Mouse (Mus musculus): ENCODE measurements around the gene Wdr61. TPM values are rescaled to one million over a fixed set of nuclear protein-coding genes. Genes with fewer than 3 reads are reported as not detected.

Wdr61 gene
- total RNA-seq (2023), result 44.9 TPM

DNA sequence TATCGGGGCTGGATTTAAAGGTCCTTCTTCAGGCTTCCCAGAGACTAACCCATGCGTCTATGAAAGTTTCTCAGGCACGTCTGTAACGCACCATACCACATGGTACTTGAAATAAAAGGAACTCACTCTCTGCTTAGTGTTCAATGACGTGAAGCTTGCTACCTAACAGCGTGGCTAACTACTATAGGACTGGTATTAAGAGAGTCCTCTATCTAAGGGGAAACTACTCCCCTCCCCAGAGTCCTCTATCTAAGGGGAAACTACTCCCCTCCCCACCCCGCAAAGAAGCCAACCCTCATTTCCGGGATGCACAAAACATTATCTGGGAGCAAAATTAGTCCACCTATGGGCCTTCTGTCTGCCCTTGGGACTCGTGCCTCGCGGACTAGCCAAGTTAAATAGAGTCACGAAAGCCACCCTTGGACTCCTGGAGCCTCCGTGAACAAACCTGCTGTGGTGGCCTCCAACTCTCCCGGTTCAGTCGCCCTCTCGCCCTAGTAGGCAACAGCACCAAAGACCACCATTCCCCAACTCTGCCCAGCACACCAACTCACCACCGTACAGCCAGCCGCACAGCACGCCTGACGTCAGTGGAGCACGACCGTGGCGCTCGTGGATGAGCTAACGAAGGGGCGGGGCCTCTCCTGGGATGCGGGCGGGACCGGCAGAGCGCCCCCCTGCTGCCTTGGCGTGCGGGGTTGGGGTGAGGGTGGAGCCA is at the start of gene Wdr61:
Wdr61 (minus strand) TSS at position 599 of the 718 bp plus-strand sequence.

DNA sequence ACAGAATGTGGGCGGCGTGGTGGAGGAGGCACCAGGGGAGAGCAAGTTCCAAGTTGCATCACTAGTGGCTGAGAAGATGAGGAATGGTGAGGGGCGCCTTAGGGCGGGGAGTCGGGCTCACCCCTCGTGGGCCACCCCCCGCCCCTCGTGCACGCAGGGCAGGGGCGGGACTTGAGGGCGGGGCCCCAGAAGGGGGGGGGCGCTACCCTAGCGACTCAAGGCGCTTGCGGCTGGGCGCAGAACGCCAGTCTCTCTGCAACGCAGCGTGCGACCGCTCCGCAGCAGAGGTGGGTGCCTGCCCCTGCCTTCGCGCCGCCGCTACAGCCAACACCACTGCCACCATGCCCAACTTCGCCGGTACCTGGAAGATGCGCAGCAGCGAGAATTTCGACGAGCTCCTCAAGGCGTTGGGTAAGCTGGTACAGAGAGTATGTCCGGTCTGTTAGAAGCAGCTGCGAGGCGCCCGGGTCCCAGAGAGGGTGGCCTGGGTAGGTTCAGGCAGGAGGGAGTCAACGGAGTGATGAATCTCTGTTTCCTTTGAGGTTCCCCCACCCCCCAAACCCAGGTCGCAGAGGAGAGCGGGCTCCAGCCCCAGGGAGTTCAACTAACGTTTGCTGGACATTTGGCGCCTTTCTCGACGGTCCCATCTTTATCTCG is 30.4 kb upstream of the Wdr61 start, which contains the start of gene Crabp1:
Crabp1 (plus strand) TSS at position 188 of the 657 bp plus-strand sequence.

DNA sequence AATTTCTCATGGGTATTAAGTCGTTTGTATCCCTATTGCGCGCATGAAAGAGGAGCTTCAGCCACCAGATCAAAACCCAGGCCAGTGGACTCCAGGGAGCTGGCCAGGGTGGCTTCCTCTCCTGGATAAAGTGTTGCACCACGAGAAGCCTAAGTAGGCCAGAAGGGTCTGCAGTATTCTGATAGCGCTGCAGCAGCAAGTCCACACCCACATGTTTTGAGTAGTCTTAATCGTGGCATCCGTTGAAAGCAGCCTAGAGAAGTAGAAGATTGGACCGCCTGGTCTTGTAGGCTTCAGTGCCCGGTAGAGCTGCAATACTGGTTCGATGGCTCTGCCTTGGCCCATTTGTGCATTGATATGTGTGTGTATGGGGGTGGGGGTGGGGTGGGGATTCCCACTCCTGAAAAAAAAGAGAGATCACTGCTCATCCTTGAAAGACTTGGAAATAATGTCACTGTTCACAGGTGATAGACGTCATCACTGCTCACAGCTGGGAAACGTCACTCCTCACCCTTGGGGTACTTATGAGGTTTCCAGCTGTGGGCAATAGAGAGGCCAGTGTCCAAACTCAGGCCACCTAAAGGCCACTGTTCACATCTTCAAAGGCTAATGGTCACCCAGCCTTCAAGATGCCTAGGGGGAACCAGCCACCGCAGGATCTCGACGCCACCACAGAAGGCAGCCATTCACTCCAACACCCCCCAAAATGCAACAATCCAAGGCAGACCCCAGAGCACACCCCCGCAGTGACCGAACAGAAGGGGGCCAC is 35.8 kb downstream of the Wdr61 start, which contains the start of gene Dnaja4:
Dnaja4 (plus strand) TSS at position 556 of the 769 bp plus-strand sequence.

Other genes starting within 250 kb of the Wdr61 start
- 0.49 TPM for gene Dmxl2, start 232.9 kb downstream of the Wdr61 start, total RNA-seq (2023)
- not detected for gene Sh2d7, start 195.5 kb downstream of the Wdr61 start, total RNA-seq (2023)
- 0.49 TPM for gene Cib2, start 174.3 kb downstream of the Wdr61 start, total RNA-seq (2023)
- gene Idh3a, start 148.2 kb downstream of the Wdr61 start, total RNA-seq (2023), result 48.6 TPM
- gene Acsbg1, start 72.6 kb downstream of the Wdr61 start, total RNA-seq (2023), result 18.8 TPM
- gene Dnaja4, start 35.6 kb downstream of the Wdr61 start, total RNA-seq (2023), result 25.4 TPM
- gene Crabp1, start 30.2 kb upstream of the Wdr61 start, total RNA-seq (2023), result not detected
- 35.9 TPM for gene Ireb2, start 129.3 kb upstream of the Wdr61 start, total RNA-seq (2023)
- gene Hykk, start 182.8 kb upstream of the Wdr61 start, total RNA-seq (2023), result 0.98 TPM
- 75.1 TPM for gene Psma4, start 216.3 kb upstream of the Wdr61 start, total RNA-seq (2023)
- gene AY074887, start 216.5 kb upstream of the Wdr61 start, total RNA-seq (2023), result not detected
- gene Chrna5, start 246.4 kb upstream of the Wdr61 start, total RNA-seq (2023), result not detected